10 mouse cellular contexts compared by ENCODE assay signal in the genomic region with DNA sequence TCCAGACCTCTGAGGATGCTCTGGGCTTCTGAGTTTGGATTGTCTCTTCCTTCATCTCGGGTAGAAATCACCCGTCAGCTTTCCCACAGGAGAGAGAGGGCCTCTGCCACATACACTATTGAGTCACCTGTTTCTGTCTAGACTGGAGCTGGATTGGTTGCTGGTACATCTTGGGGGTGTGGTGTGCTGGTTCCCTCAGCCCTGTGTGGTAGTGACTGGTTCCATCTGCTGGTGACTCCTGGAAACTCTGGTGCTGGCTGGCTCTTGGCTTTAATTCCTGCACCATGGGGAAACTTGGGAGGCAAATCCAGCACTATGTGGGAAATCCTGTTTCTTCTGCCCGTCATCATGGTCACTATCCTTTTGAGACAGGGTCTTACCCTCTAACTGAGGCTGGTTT. TPM values are rescaled to one million over a fixed set of nuclear protein-coding genes. Genes with fewer than 3 reads are reported as not detected.
DNase-seq lines count a peak whose midpoint lies in the region; ATAC-seq and TF ChIP-seq lines count a peak whose summit lies in the region.
"Had no signal": no experiment of that assay in that cellular context is flagged by ENCODE, and none has a peak within 500 bp of the region (broad histone marks: within the 10 kb centered on the region; RNA-seq: fewer than 3 reads in every experiment).

No protein-coding gene starts in this region.

- TF ChIP-seq EP300 in lung, postnatal 0 days (IDR thresholded peaks at IDR 0.05), result no peak

- no peak overlapping the region for H3K4me3 ChIP-seq in heart, embryonic 11.5 days (ENCODE audit: low read depth, low read length)
- H3K4me3 ChIP-seq in embryonic facial prominence, embryonic 11.5 days (ENCODE audit: low read depth, low read length), result no peak overlapping the region
- H3K4me3 ChIP-seq in heart, embryonic 16.5 days (ENCODE audit: low read length), result no peak overlapping the region
- no peak overlapping the region for H3K4me3 ChIP-seq in lung, postnatal 0 days (ENCODE audit: low read depth, low read length)
- H3K4me3 ChIP-seq: midbrain, embryonic 12.5 days had no signal

- peak; percentile 57 to 59 for DNase-seq in heart, adult 18-20 months
- DNase-seq in NIH3T3 (ENCODE audit: low read depth), result peak; percentile 82
- DNase-seq in embryonic facial prominence, embryonic 11.5 days (ENCODE audit: low spot score), result peak; percentile 63
- DNase-seq in layer of hippocampus, adult 18-20 months (ENCODE audit: low spot score in 2 of 2), result peak; percentile 52 to 74
- DNase-seq in lung, postnatal 0 days (ENCODE audit: low spot score), result peak; percentile 79
- DNase-seq in thymus, postnatal 4 days, result peak; percentile 30

- no peaks in the 10 kb centered on the region for H3K27me3 ChIP-seq in heart, embryonic 11.5 days (ENCODE audit: control insufficient read depth, insufficient read depth, low read length)
- H3K27me3 ChIP-seq in embryonic facial prominence, embryonic 11.5 days (ENCODE audit: control insufficient read depth, insufficient read depth, low read length), result no peaks in the 10 kb centered on the region
- H3K27me3 ChIP-seq in heart, embryonic 16.5 days (ENCODE audit: control insufficient read depth, insufficient read depth, low read length), result no peaks in the 10 kb centered on the region
- no peaks in the 10 kb centered on the region for H3K27me3 ChIP-seq in lung, postnatal 0 days (replicated peaks; ENCODE audit: insufficient read depth, low read length)
- H3K27me3 ChIP-seq: midbrain, embryonic 12.5 days had no signal

- no peak overlapping the region for H3K27ac ChIP-seq in heart, embryonic 11.5 days (ENCODE audit: low read depth, low read length)
- H3K27ac ChIP-seq in embryonic facial prominence, embryonic 11.5 days (replicated peaks; ENCODE audit: low read depth, low read length), result no peak overlapping the region
- no peak overlapping the region for H3K27ac ChIP-seq in heart, embryonic 16.5 days (ENCODE audit: low read length)
- H3K27ac ChIP-seq in lung, postnatal 0 days (ENCODE audit: low read length), result no peak overlapping the region
- H3K27ac ChIP-seq: midbrain, embryonic 12.5 days had no signal

- TF ChIP-seq CTCF in lung, postnatal 0 days (IDR thresholded peaks at IDR 0.05), result peak; percentile 78

- H3K36me3 ChIP-seq in heart, embryonic 11.5 days (ENCODE audit: control insufficient read depth, insufficient read depth, low read length), result no peaks in the 10 kb centered on the region
- no peaks in the 10 kb centered on the region for H3K36me3 ChIP-seq in embryonic facial prominence, embryonic 11.5 days (replicated peaks; ENCODE audit: control insufficient read depth, insufficient read depth, low read depth, low read length)
- no peaks in the 10 kb centered on the region for H3K36me3 ChIP-seq in heart, embryonic 16.5 days (ENCODE audit: control insufficient read depth, insufficient read depth)
- no peaks in the 10 kb centered on the region for H3K36me3 ChIP-seq in lung, postnatal 0 days (ENCODE audit: insufficient read depth, low read length)
- H3K36me3 ChIP-seq: midbrain, embryonic 12.5 days had no signal

- no peaks in the 10 kb centered on the region for H3K4me1 ChIP-seq in heart, embryonic 11.5 days (ENCODE audit: control insufficient read depth, insufficient read depth, low read length)
- H3K4me1 ChIP-seq in embryonic facial prominence, embryonic 11.5 days (ENCODE audit: control insufficient read depth, insufficient read depth, low read length), result no peaks in the 10 kb centered on the region; the same call in none of the 2 replicates
- H3K4me1 ChIP-seq in heart, embryonic 16.5 days (ENCODE audit: control insufficient read depth, insufficient read depth, low read length), result no peaks in the 10 kb centered on the region
- H3K4me1 ChIP-seq in lung, postnatal 0 days (ENCODE audit: insufficient read depth, low read depth, low read length), result no peaks in the 10 kb centered on the region
- H3K4me1 ChIP-seq: midbrain, embryonic 12.5 days had no signal

- no peak for ATAC-seq in heart, embryonic 11.5 days (replicated peaks; ENCODE audit: insufficient number of reproducible peaks, low FRiP score, low TSS enrichment)
- ATAC-seq in embryonic facial prominence, embryonic 11.5 days (replicated peaks; ENCODE audit: insufficient number of reproducible peaks, low FRiP score, low TSS enrichment, low read depth), result peak; percentile 72; the same call in 1 of the 2 replicates
- peak; percentile 82 for ATAC-seq in heart, embryonic 16.5 days (replicated peaks; ENCODE audit: extremely low read depth, insufficient read depth, low FRiP score)
- ATAC-seq in lung, postnatal 0 days, result peak; percentile 92

- no peaks in the 10 kb centered on the region for H3K9me3 ChIP-seq in heart, embryonic 11.5 days (replicated peaks; ENCODE audit: control insufficient read depth, low read length)
- no peaks in the 10 kb centered on the region for H3K9me3 ChIP-seq in embryonic facial prominence, embryonic 11.5 days (replicated peaks; ENCODE audit: control insufficient read depth, low read length)
- no peaks in the 10 kb centered on the region for H3K9me3 ChIP-seq in heart, embryonic 16.5 days (replicated peaks; ENCODE audit: control insufficient read depth, low read length)
- no peaks in the 10 kb centered on the region for H3K9me3 ChIP-seq in lung, postnatal 0 days (ENCODE audit: low read length)
- H3K9me3 ChIP-seq: midbrain, embryonic 12.5 days had no signal

- WGBS in heart, embryonic 11.5 days (ENCODE audit: insufficient replicate concordance), result 17% methylated on average over 3 of the region's 3 CpGs
- 21% methylated on average over 3 of the region's 3 CpGs for whole genome bisulfite sequencing in embryonic facial prominence, embryonic 11.5 days
- WGBS in heart, embryonic 16.5 days, result 23% methylated on average over 3 of the region's 3 CpGs
- 19% methylated on average over 3 of the region's 3 CpGs for WGBS in lung, postnatal 0 days

- H3K4me2 ChIP-seq in heart, embryonic 11.5 days, result no peak overlapping the region
- no peak overlapping the region for H3K4me2 ChIP-seq in embryonic facial prominence, embryonic 11.5 days (ENCODE audit: low read depth, low read length)
- no peak overlapping the region for H3K4me2 ChIP-seq in heart, embryonic 16.5 days (ENCODE audit: low read depth, low read length)
- no peak overlapping the region for H3K4me2 ChIP-seq in lung, postnatal 0 days (replicated peaks; ENCODE audit: low read depth, low read length)
- H3K4me2 ChIP-seq: midbrain, embryonic 12.5 days had no signal

- no peak overlapping the region for H3K9ac ChIP-seq in heart, embryonic 11.5 days (ENCODE audit: low read depth, low read length)
- no peak overlapping the region for H3K9ac ChIP-seq in embryonic facial prominence, embryonic 11.5 days (replicated peaks; ENCODE audit: low read length)
- no peak overlapping the region for H3K9ac ChIP-seq in heart, embryonic 16.5 days (ENCODE audit: low read length)
- no peak overlapping the region for H3K9ac ChIP-seq in lung, postnatal 0 days (replicated peaks; ENCODE audit: low read depth)
- H3K9ac ChIP-seq: midbrain, embryonic 12.5 days had no signal

RNA-seq across cellular contexts. Expression of a gene that starts 24.3 kb away (rescaled TPM):
- total RNA-seq in heart, adult 18-20 months (2021), result not detected
- polyA plus RNA-seq in heart, embryonic 11.5 days (2014; fragmentation: Nextera tagmentation; extraction: Ambion mirVana), result not detected in 2 replicates
- not detected in 2 replicates for polyA plus RNA-seq in embryonic facial prominence, embryonic 11.5 days (2014; fragmentation: Nextera tagmentation; extraction: Ambion mirVana)
- not detected in 2 replicates for polyA plus RNA-seq in heart, embryonic 16.5 days (2015; fragmentation: Nextera tagmentation; extraction: Ambion mirVana)
- total RNA-seq in layer of hippocampus, adult 18-20 months (2021), result not detected
- polyA plus RNA-seq in lung, postnatal 0 days (2015; fragmentation: Nextera tagmentation; extraction: Ambion mirVana), result not detected in 2 replicates
- total RNA-seq: adrenal gland, postnatal 4 days had no signal
- polyA plus RNA-seq: midbrain, embryonic 12.5 days had no signal

RNA-seq across cellular contexts. Expression of a gene that starts 38.0 kb away (rescaled TPM):
- total RNA-seq in heart, adult 18-20 months (2021), result 10 to 100 TPM; 20.7 to 21.6 TPM
- polyA plus RNA-seq in heart, embryonic 11.5 days (2014; fragmentation: Nextera tagmentation; extraction: Ambion mirVana), result 26.1 and 35.7 TPM in 2 replicates
- 44.3 and 44.7 TPM in 2 replicates for polyA plus RNA-seq in embryonic facial prominence, embryonic 11.5 days (2014; fragmentation: Nextera tagmentation; extraction: Ambion mirVana)
- 19.4 and 21.7 TPM in 2 replicates for polyA plus RNA-seq in heart, embryonic 16.5 days (2015; fragmentation: Nextera tagmentation; extraction: Ambion mirVana)
- 10 to 100 TPM; 26.1 to 29.2 TPM for total RNA-seq in layer of hippocampus, adult 18-20 months (2021)
- polyA plus RNA-seq in lung, postnatal 0 days (2015; fragmentation: Nextera tagmentation; extraction: Ambion mirVana), result 70.4 and 82.1 TPM in 2 replicates

Comparison
In these comparisons a context has a peak if more than half of its experiments do, and no peak if none do; other contexts are left out.
1. DNase-seq: peak in every context shown above with its lines; median percentile 82 in NIH3T3; 79 in lung, postnatal 0 days; 63 in embryonic facial prominence, embryonic 11.5 days; 63 in layer of hippocampus, adult 18-20 months; 58 in heart, adult 18-20 months; 30 in thymus, postnatal 4 days.